Comparison of ENCODE assay signal across 10 mouse cellular contexts in the genomic region with DNA sequence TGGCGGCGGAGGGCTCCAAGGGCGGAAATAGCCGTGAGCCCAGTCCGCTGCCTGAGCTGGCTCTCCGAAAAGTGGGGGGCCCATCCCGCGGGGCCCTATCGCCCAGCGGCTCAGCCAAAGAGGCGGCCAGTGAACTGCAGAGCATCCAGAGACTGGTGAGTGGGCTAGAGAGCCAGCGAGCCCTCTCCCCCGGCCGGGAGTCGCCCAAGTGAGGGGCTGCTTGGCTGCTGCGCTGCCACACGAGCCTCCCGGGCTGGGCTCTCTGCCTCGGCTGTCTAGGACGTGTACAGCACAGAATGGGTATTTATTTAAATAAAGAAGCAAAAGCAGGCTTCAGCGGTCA. TPM values are rescaled to one million over a fixed set of nuclear protein-coding genes. Genes with fewer than 3 reads are reported as not detected.
DNase-seq lines count a peak whose midpoint lies in the region; ATAC-seq lines count a peak whose summit lies in the region.
"Had no signal": no experiment of that assay in that cellular context is flagged by ENCODE, and none has a peak within 500 bp of the region (broad histone marks: within the 10 kb centered on the region; RNA-seq: fewer than 3 reads in every experiment).

No protein-coding gene starts in this region.

- no peaks in the 10 kb centered on the region for H3K9me3 ChIP-seq in kidney, embryonic 14.5 days (ENCODE audit: control insufficient read depth, low read length)
- no peaks in the 10 kb centered on the region for H3K9me3 ChIP-seq in embryonic facial prominence, embryonic 10.5 days
- no peaks in the 10 kb centered on the region for H3K9me3 ChIP-seq in hindbrain, embryonic 12.5 days (replicated peaks)
- H3K9me3 ChIP-seq in midbrain, embryonic 11.5 days (ENCODE audit: control insufficient read depth, low read length), result no peaks in the 10 kb centered on the region

- peaks cover 32% of the 10 kb centered on the region for H3K4me1 ChIP-seq in kidney, embryonic 14.5 days (ENCODE audit: control insufficient read depth, insufficient read depth, low read length)
- H3K4me1 ChIP-seq in embryonic facial prominence, embryonic 10.5 days, result peaks cover 76% of the 10 kb centered on the region
- H3K4me1 ChIP-seq in hindbrain, embryonic 12.5 days, result peaks cover 48% of the 10 kb centered on the region
- peaks cover 10% of the 10 kb centered on the region; the same call in 1 of the 2 replicates for H3K4me1 ChIP-seq in midbrain, embryonic 11.5 days (ENCODE audit: control insufficient read depth, insufficient read depth, low read length)

- H3K36me3 ChIP-seq in kidney, embryonic 14.5 days (ENCODE audit: control insufficient read depth, insufficient read depth, low read length), result peaks cover 35% of the 10 kb centered on the region
- peaks cover 56% of the 10 kb centered on the region for H3K36me3 ChIP-seq in embryonic facial prominence, embryonic 10.5 days (replicated peaks)
- H3K36me3 ChIP-seq in hindbrain, embryonic 12.5 days, result no peaks in the 10 kb centered on the region
- H3K36me3 ChIP-seq in midbrain, embryonic 11.5 days (ENCODE audit: control insufficient read depth, insufficient read depth, low read length), result no peaks in the 10 kb centered on the region

- peaks cover 29% of the 10 kb centered on the region for H3K27me3 ChIP-seq in kidney, embryonic 14.5 days (ENCODE audit: control insufficient read depth, insufficient read depth, low read length)
- H3K27me3 ChIP-seq in embryonic facial prominence, embryonic 10.5 days (replicated peaks; ENCODE audit: low read depth, poor library complexity, severe bottlenecking), result peaks cover 87% of the 10 kb centered on the region
- H3K27me3 ChIP-seq in hindbrain, embryonic 12.5 days, result peaks cover 99% of the 10 kb centered on the region
- H3K27me3 ChIP-seq in midbrain, embryonic 11.5 days (ENCODE audit: control insufficient read depth, insufficient read depth, low read length), result peaks cover 91% of the 10 kb centered on the region

- DNase-seq in kidney, adult 8-10 months, result no peak
- peak; percentile 61 for DNase-seq in embryonic facial prominence, embryonic 10.5 days (ENCODE audit: low spot score)
- peak; percentile 96 for DNase-seq in midbrain, embryonic 11.5 days (ENCODE audit: low spot score, missing footprints)
- DNase-seq in gastrocnemius, adult 18-20 months (ENCODE audit: low spot score), result no peak
- no peak for DNase-seq in layer of hippocampus, postnatal 14 days (ENCODE audit: low spot score in 2 of 2)
- no peak for DNase-seq in adrenal gland, postnatal 10 days

- H3K4me3 ChIP-seq in kidney, embryonic 14.5 days (ENCODE audit: low read length), result peak overlapping the region; percentile 73
- peak overlapping the region; percentile 70 for H3K4me3 ChIP-seq in embryonic facial prominence, embryonic 10.5 days
- H3K4me3 ChIP-seq in hindbrain, embryonic 12.5 days, result peak overlapping the region; percentile 19
- H3K4me3 ChIP-seq in midbrain, embryonic 11.5 days (ENCODE audit: low read depth, low read length), result peak overlapping the region; percentile 8; the same call in 1 of the 2 replicates

- H3K4me2 ChIP-seq in kidney, embryonic 14.5 days (replicated peaks; ENCODE audit: low read depth, low read length), result peak overlapping the region; percentile 78
- peak overlapping the region; percentile 41 for H3K4me2 ChIP-seq in hindbrain, embryonic 12.5 days (replicated peaks)
- H3K4me2 ChIP-seq in midbrain, embryonic 11.5 days, result no peak overlapping the region

- 12% methylated on average over 21 of the region's 21 CpGs for WGBS in kidney, embryonic 14.5 days
- 4% methylated on average over 21 of the region's 21 CpGs for WGBS in embryonic facial prominence, embryonic 10.5 days
- 2% methylated on average over 21 of the region's 21 CpGs for WGBS in hindbrain, embryonic 12.5 days
- WGBS in midbrain, embryonic 11.5 days, result 2% methylated on average over 21 of the region's 21 CpGs

- no peak for ATAC-seq in kidney, embryonic 14.5 days (ENCODE audit: low FRiP score, low TSS enrichment)
- no peak for ATAC-seq in hindbrain, embryonic 12.5 days (ENCODE audit: low FRiP score)
- ATAC-seq in midbrain, embryonic 11.5 days (ENCODE audit: low FRiP score), result no peak

- H3K27ac ChIP-seq in kidney, embryonic 14.5 days (ENCODE audit: low read depth, low read length), result peak overlapping the region; percentile 87
- H3K27ac ChIP-seq in embryonic facial prominence, embryonic 10.5 days (replicated peaks), result peak overlapping the region; percentile 93
- 0 out of 2 replicates have a peak overlapping the region, but pooled peaks have one; percentile 23 for H3K27ac ChIP-seq in hindbrain, embryonic 12.5 days
- H3K27ac ChIP-seq in midbrain, embryonic 11.5 days (ENCODE audit: low read depth, low read length), result no peak overlapping the region
- H3K27ac ChIP-seq: macrophage had no signal

- peak overlapping the region; percentile 97 for H3K9ac ChIP-seq in kidney, embryonic 14.5 days (ENCODE audit: low read depth, low read length)
- 0 out of 2 replicates have a peak overlapping the region, but pooled peaks have one; percentile 5 for H3K9ac ChIP-seq in hindbrain, embryonic 12.5 days
- no peak overlapping the region for H3K9ac ChIP-seq in midbrain, embryonic 11.5 days (ENCODE audit: low read length)

RNA-seq across cellular contexts. Expression of a gene that starts 8.4 kb away (rescaled TPM):
- polyA plus RNA-seq in kidney, embryonic 14.5 days (2014; fragmentation: Nextera tagmentation; extraction: Ambion mirVana), result 18.2 and 19.8 TPM in 2 replicates
- polyA plus RNA-seq in embryonic facial prominence, embryonic 10.5 days (2016; fragmentation: Nextera tagmentation; extraction: Ambion mirVana), result 9.9 and 10.9 TPM in 2 replicates
- 3.8 and 4.9 TPM in 2 replicates for polyA plus RNA-seq in hindbrain, embryonic 12.5 days (2016; fragmentation: Nextera tagmentation; extraction: Ambion mirVana)
- 0.32 and 0.79 TPM in 2 replicates for polyA plus RNA-seq in midbrain, embryonic 11.5 days (2014; fragmentation: Nextera tagmentation; extraction: Ambion mirVana)
- 1 to 10 TPM; 1.3 to 1.7 TPM for total RNA-seq in gastrocnemius, adult 18-20 months (2021)
- total RNA-seq in layer of hippocampus, postnatal 14 days (2021), result 1 to 10 TPM; 2.7 to 3.3 TPM
- 10 to 100 TPM; 27.5 to 31.5 TPM for total RNA-seq in adrenal gland, postnatal 10 days (2021)
- polyA plus RNA-seq: macrophage had no signal

RNA-seq across cellular contexts. Expression of a gene that starts 9.4 kb away (rescaled TPM):
- not detected in 2 replicates for polyA plus RNA-seq in kidney, embryonic 14.5 days (2014; fragmentation: Nextera tagmentation; extraction: Ambion mirVana)
- not detected in 2 replicates for polyA plus RNA-seq in embryonic facial prominence, embryonic 10.5 days (2016; fragmentation: Nextera tagmentation; extraction: Ambion mirVana)
- polyA plus RNA-seq in hindbrain, embryonic 12.5 days (2016; fragmentation: Nextera tagmentation; extraction: Ambion mirVana), result not detected in 2 replicates
- polyA plus RNA-seq in midbrain, embryonic 11.5 days (2014; fragmentation: Nextera tagmentation; extraction: Ambion mirVana), result not detected in 2 replicates
- not detected for total RNA-seq in gastrocnemius, adult 18-20 months (2021)
- total RNA-seq in layer of hippocampus, postnatal 14 days (2021), result not detected
- total RNA-seq in adrenal gland, postnatal 10 days (2021), result not detected
- polyA plus RNA-seq: cortical plate, adult 2 months; macrophage had no signal

RNA-seq across cellular contexts. Expression of a gene that starts 45.4 kb away (rescaled TPM):
- polyA plus RNA-seq in kidney, embryonic 14.5 days (2014; fragmentation: Nextera tagmentation; extraction: Ambion mirVana), result 0.06 TPM in 1 of 2 replicates, not detected in the other
- 1.0 and 1.4 TPM in 2 replicates for polyA plus RNA-seq in embryonic facial prominence, embryonic 10.5 days (2016; fragmentation: Nextera tagmentation; extraction: Ambion mirVana)
- 0.57 and 0.94 TPM in 2 replicates for polyA plus RNA-seq in hindbrain, embryonic 12.5 days (2016; fragmentation: Nextera tagmentation; extraction: Ambion mirVana)
- 0.04 and 0.19 TPM in 2 replicates for polyA plus RNA-seq in midbrain, embryonic 11.5 days (2014; fragmentation: Nextera tagmentation; extraction: Ambion mirVana)
- total RNA-seq in gastrocnemius, adult 18-20 months (2021), result 1 to 10 TPM; 1.3 to 1.4 TPM
- total RNA-seq in layer of hippocampus, postnatal 14 days (2021), result under 1 TPM; 0.24 to 0.53 TPM
- total RNA-seq in adrenal gland, postnatal 10 days (2021), result under 1 TPM in 1 of 2 experiments, not detected in 1; 0.12 TPM
- polyA plus RNA-seq: macrophage had no signal

Comparison
In these comparisons a context has a peak if more than half of its experiments do, and no peak if none do; other contexts are left out.
1. H3K4me3 ChIP-seq: peak in every context shown above with its lines; median percentile 73 in kidney, embryonic 14.5 days; 70 in embryonic facial prominence, embryonic 10.5 days; 19 in hindbrain, embryonic 12.5 days; 8 in midbrain, embryonic 11.5 days.
2. DNase-seq: peak in embryonic facial prominence, embryonic 10.5 days (single experiment) and midbrain, embryonic 11.5 days (single experiment); none in kidney, adult 8-10 months (0 of 2), gastrocnemius, adult 18-20 months (single experiment), layer of hippocampus, postnatal 14 days (0 of 2) and adrenal gland, postnatal 10 days (single experiment).